8 mouse cellular contexts compared by ENCODE assay signal in the genomic region with DNA sequence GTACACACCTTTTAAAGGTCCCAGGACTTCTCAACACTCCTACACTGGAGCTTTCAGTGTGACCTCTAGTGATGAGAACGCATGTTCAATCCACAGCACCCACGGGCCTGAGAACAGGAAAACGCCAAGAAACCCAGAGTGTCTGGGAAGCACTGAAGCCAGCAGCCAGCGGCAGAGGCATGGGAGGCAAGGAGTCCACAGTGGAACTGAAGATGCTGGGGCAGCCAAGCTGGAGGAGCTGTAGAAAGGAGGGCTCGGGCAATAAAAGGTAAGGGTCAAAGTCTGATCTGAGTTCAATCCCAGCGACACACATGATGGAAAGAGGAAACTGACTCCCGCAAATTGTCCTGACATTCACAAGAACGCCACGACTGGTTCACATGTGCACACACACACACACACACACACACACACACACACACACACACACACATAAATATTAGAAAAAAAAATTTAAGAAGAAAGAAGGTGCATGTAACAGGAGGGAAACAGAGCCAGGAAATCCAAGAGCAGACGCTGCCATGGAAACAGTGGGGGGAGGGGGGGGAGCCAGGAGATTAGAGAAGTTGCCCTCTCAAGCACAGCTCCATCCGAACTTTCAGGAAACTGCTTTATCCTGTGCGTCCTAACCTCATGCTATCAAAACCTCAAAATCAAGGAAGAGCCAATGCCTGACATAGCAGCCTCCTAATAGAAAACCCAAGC. TPM values are rescaled to one million over a fixed set of nuclear protein-coding genes. Genes with fewer than 3 reads are reported as not detected.
DNase-seq lines count a peak whose midpoint lies in the region; ATAC-seq and TF ChIP-seq lines count a peak whose summit lies in the region.

No protein-coding gene starts in this region.

- H3K9ac ChIP-seq in embryonic facial prominence, embryonic 12.5 days: peak overlapping the region; percentile 39; the same call in 1 of the 2 replicates
- peak overlapping the region; percentile 71; the same call in 1 of the 2 replicates for H3K9ac ChIP-seq in hindbrain, embryonic 13.5 days
- H3K9ac ChIP-seq in limb, embryonic 14.5 days (ENCODE audit: low read depth, low read length, severe bottlenecking): peak overlapping the region; percentile 40; the same call in 1 of the 2 replicates
- H3K9ac ChIP-seq in midbrain, embryonic 14.5 days (replicated peaks; ENCODE audit: low read length): peak overlapping the region; percentile 62; the same call in 1 of the 2 replicates

- no peaks in the 10 kb centered on the region for H3K9me3 ChIP-seq in embryonic facial prominence, embryonic 12.5 days
- no peaks in the 10 kb centered on the region for H3K9me3 ChIP-seq in hindbrain, embryonic 13.5 days
- no peaks in the 10 kb centered on the region for H3K9me3 ChIP-seq in limb, embryonic 14.5 days (ENCODE audit: control insufficient read depth, low read length)
- no peaks in the 10 kb centered on the region for H3K9me3 ChIP-seq in midbrain, embryonic 14.5 days (ENCODE audit: control insufficient read depth, low read length)

- H3K4me1 ChIP-seq in embryonic facial prominence, embryonic 12.5 days: peaks cover 29% of the 10 kb centered on the region; the same call in 1 of the 2 replicates
- H3K4me1 ChIP-seq in hindbrain, embryonic 13.5 days (replicated peaks): peaks cover 31% of the 10 kb centered on the region
- H3K4me1 ChIP-seq in limb, embryonic 14.5 days (ENCODE audit: control insufficient read depth, insufficient read depth, low read length): peaks cover 17% of the 10 kb centered on the region
- peaks cover 28% of the 10 kb centered on the region for H3K4me1 ChIP-seq in midbrain, embryonic 14.5 days (ENCODE audit: control insufficient read depth, insufficient read depth, low read length)

- peak; percentile 31; the same call in 1 of the 2 replicates for ATAC-seq in embryonic facial prominence, embryonic 12.5 days (ENCODE audit: insufficient number of reproducible peaks, insufficient read depth, low FRiP score, low TSS enrichment)
- peak; percentile 22; the same call in 1 of the 2 replicates for ATAC-seq in hindbrain, embryonic 13.5 days (ENCODE audit: low FRiP score)
- ATAC-seq in limb, embryonic 14.5 days (ENCODE audit: low FRiP score, low read depth): peak; percentile 54
- peak; percentile 41; the same call in 1 of the 2 replicates for ATAC-seq in midbrain, embryonic 14.5 days (ENCODE audit: low FRiP score, low TSS enrichment)

- WGBS in embryonic facial prominence, embryonic 12.5 days: 5% methylated on average over 12 of the region's 12 CpGs
- 6% methylated on average over 12 of the region's 12 CpGs for WGBS in hindbrain, embryonic 13.5 days
- 5% methylated on average over 12 of the region's 12 CpGs for WGBS in limb, embryonic 14.5 days
- WGBS in midbrain, embryonic 14.5 days: 6% methylated on average over 12 of the region's 12 CpGs

- no peaks in the 10 kb centered on the region for H3K36me3 ChIP-seq in embryonic facial prominence, embryonic 12.5 days
- no peaks in the 10 kb centered on the region for H3K36me3 ChIP-seq in hindbrain, embryonic 13.5 days
- no peaks in the 10 kb centered on the region for H3K36me3 ChIP-seq in limb, embryonic 14.5 days (ENCODE audit: control insufficient read depth, insufficient read depth, low read length)
- H3K36me3 ChIP-seq in midbrain, embryonic 14.5 days (ENCODE audit: control insufficient read depth, insufficient read depth, low read length): no peaks in the 10 kb centered on the region

- peak overlapping the region; percentile 93 for H3K4me2 ChIP-seq in embryonic facial prominence, embryonic 12.5 days (replicated peaks)
- peak overlapping the region; percentile 78 for H3K4me2 ChIP-seq in hindbrain, embryonic 13.5 days
- peak overlapping the region; percentile 94 for H3K4me2 ChIP-seq in limb, embryonic 14.5 days (replicated peaks; ENCODE audit: low read depth, low read length, severe bottlenecking)
- peak overlapping the region; percentile 90 for H3K4me2 ChIP-seq in midbrain, embryonic 14.5 days (ENCODE audit: low read length)

- peak; percentile 53 to 75 for DNase-seq in adrenal gland, adult (ENCODE audit: inconsistent age in 2 of 2, low spot score in 1 of 2)
- DNase-seq in adrenal gland, adult 8-10 months: no peak
- DNase-seq in limb, embryonic 14.5 days (ENCODE audit: low spot score): no peak
- DNase-seq in midbrain, embryonic 14.5 days: peak; percentile 65
- DNase-seq in cerebellum, adult 8-10 months: no peak
- no peak for DNase-seq in natural killer cell, adult 2 months (ENCODE audit: low spot score in 2 of 2)

- no peak for TF ChIP-seq POLR2A in limb, embryonic 14.5 days (IDR thresholded peaks at IDR 0.05; ENCODE audit: borderline replicate concordance, extremely low read depth, insufficient read depth, insufficient read length)

- no peaks in the 10 kb centered on the region for H3K27me3 ChIP-seq in embryonic facial prominence, embryonic 12.5 days
- peaks cover 6% of the 10 kb centered on the region; the same call in 1 of the 2 replicates for H3K27me3 ChIP-seq in hindbrain, embryonic 13.5 days
- H3K27me3 ChIP-seq in limb, embryonic 14.5 days (ENCODE audit: control insufficient read depth, insufficient read depth, low read length): no peaks in the 10 kb centered on the region
- H3K27me3 ChIP-seq in midbrain, embryonic 14.5 days (ENCODE audit: control insufficient read depth, insufficient read depth, low read length): peaks cover under 1% of the 10 kb centered on the region; the same call in 1 of the 2 replicates

- peak overlapping the region; percentile 44 for H3K4me3 ChIP-seq in embryonic facial prominence, embryonic 12.5 days
- H3K4me3 ChIP-seq in hindbrain, embryonic 13.5 days: peak overlapping the region; percentile 44
- H3K4me3 ChIP-seq in limb, embryonic 14.5 days (replicated peaks; ENCODE audit: low read length): peak overlapping the region; percentile 44
- peak overlapping the region; percentile 40 for H3K4me3 ChIP-seq in midbrain, embryonic 14.5 days (replicated peaks; ENCODE audit: low read depth, low read length)

- peak overlapping the region; percentile 97 for H3K27ac ChIP-seq in embryonic facial prominence, embryonic 12.5 days
- peak overlapping the region; percentile 83 for H3K27ac ChIP-seq in hindbrain, embryonic 13.5 days
- peak overlapping the region; percentile 98 for H3K27ac ChIP-seq in limb, embryonic 14.5 days (replicated peaks; ENCODE audit: low read depth, low read length)
- H3K27ac ChIP-seq in midbrain, embryonic 14.5 days (replicated peaks; ENCODE audit: low read depth, low read length): peak overlapping the region; percentile 68; the same call in 1 of the 2 replicates

RNA-seq across cellular contexts. Expression of gene Tpt1, which starts 11.2 kb away (rescaled TPM):
- 1,000 to 10,000 TPM; 2,109 to 2,569 (median 2,425) TPM for total RNA-seq in adrenal gland, adult 8-10 months (2022)
- polyA plus RNA-seq in embryonic facial prominence, embryonic 12.5 days (2016; fragmentation: Nextera tagmentation; extraction: Ambion mirVana): 956 and 977 TPM in 2 replicates
- 884 and 886 TPM in 2 replicates for polyA plus RNA-seq in hindbrain, embryonic 13.5 days (2015; fragmentation: Nextera tagmentation; extraction: Ambion mirVana)
- 2,516 and 2,539 TPM in 2 replicates for polyA plus RNA-seq in limb, embryonic 14.5 days (2012; rRNA removed)
- polyA plus RNA-seq in limb, embryonic 14.5 days (2014; fragmentation: Nextera tagmentation; extraction: Ambion mirVana): 1,237 and 1,305 TPM in 2 replicates
- 851 and 883 TPM in 2 replicates for polyA plus RNA-seq in midbrain, embryonic 14.5 days (2014; fragmentation: Nextera tagmentation; extraction: Ambion mirVana)

RNA-seq across cellular contexts. Expression of gene Slc25a30, which starts 46.9 kb away (rescaled TPM):
- 100 to 1,000 TPM in 2 of 4 experiments, 10 to 100 TPM in 2; 88.4 to 209 (median 152) TPM for total RNA-seq in adrenal gland, adult 8-10 months (2022)
- 5.3 and 5.5 TPM in 2 replicates for polyA plus RNA-seq in embryonic facial prominence, embryonic 12.5 days (2016; fragmentation: Nextera tagmentation; extraction: Ambion mirVana)
- 11.4 and 12.2 TPM in 2 replicates for polyA plus RNA-seq in hindbrain, embryonic 13.5 days (2015; fragmentation: Nextera tagmentation; extraction: Ambion mirVana)
- 6.2 and 8.2 TPM in 2 replicates for polyA plus RNA-seq in limb, embryonic 14.5 days (2012; rRNA removed)
- 3.5 and 4.6 TPM in 2 replicates for polyA plus RNA-seq in limb, embryonic 14.5 days (2014; fragmentation: Nextera tagmentation; extraction: Ambion mirVana)
- 13.4 and 15.6 TPM in 2 replicates for polyA plus RNA-seq in midbrain, embryonic 14.5 days (2014; fragmentation: Nextera tagmentation; extraction: Ambion mirVana)

Comparison
In these comparisons a context has a peak if more than half of its experiments do, and no peak if none do; other contexts are left out.
1. DNase-seq: peak in adrenal gland, adult (2 of 2) and midbrain, embryonic 14.5 days (single experiment); none in adrenal gland, adult 8-10 months (single experiment), limb, embryonic 14.5 days (single experiment), cerebellum, adult 8-10 months (single experiment) and natural killer cell, adult 2 months (0 of 2).
2. Peak in every context shown above with its lines, with median percentiles within 50 percentile points of each other: ATAC-seq, H3K27ac ChIP-seq, H3K4me2 ChIP-seq, H3K4me3 ChIP-seq and H3K9ac ChIP-seq.